Mouse (Mus musculus) layer of hippocampus, adult 2 months (tissue): ENCODE measurements around the gene Ccdc71. TPM values are rescaled to one million over a fixed set of nuclear protein-coding genes. Genes with fewer than 3 reads are reported as not detected.
A peak's percentile ranks its signal among the peaks of the same experiment; 100 is the strongest.

ENCODE experiments used
- DNase-seq, 2 experiments: peaks; one replicate each; pipeline ENCODE4 v3.0.0; 2022; ENCODE audit warnings: low spot score in 2 of 2
- H3K27ac ChIP-seq: fragments of 200-600 bp; 2 replicates; pipeline ENCODE4 v1.8.1; 2022
- H3K4me3 ChIP-seq: fragments of 200-600 bp; 2 replicates; pipeline ENCODE4 v1.8.1; 2022; ENCODE audit warnings: mild to moderate bottlenecking
- CTCF ChIP-seq: fragments of 200-600 bp; conservative IDR thresholded peaks from 2 replicates; pipeline ENCODE4 v1.8.1; 2022; ENCODE audit warnings: antibody characterized with exemption, mild to moderate bottlenecking, moderate library complexity
- total RNA-seq, 2 experiments: library from RNA; stranded (reverse); gene quantifications; 2 replicates each; pipeline ENCODE4 v1.2.3; 2021

Gene Ccdc71
- total RNA-seq, 2 experiments from 2014 or later = 36.7 to 40.6 TPM

- TF ChIP-seq CTCF = no peak
- no peak for DNase-seq
- no peak overlapping the region for H3K27ac ChIP-seq
- H3K4me3 ChIP-seq = no peak overlapping the region
Observed at GRCm38 (mm10) chr9:108462192-108462591, 1.9 kb downstream of the Ccdc71 start.

- Histone ChIP-seq H3K27ac (no peak overlapping the region), H3K4me3 (no peak overlapping the region)
- TF ChIP-seq CTCF = no peak
- DNase-seq = no peak
Observed at GRCm38 (mm10) chr9:108463713-108464112, 3.4 kb downstream of the Ccdc71 start.

- TF ChIP-seq CTCF = no peak
- Histone ChIP-seq H3K27ac (no peak overlapping the region), H3K4me3 (no peak overlapping the region)
- no peak for DNase-seq
Observed at GRCm38 (mm10) chr9:108466219-108466618, 5.9 kb downstream of the Ccdc71 start.

- H3K27ac ChIP-seq = no peak overlapping the region
- no peak overlapping the region for H3K4me3 ChIP-seq
- DNase-seq = no peak
- TF ChIP-seq CTCF = no peak
Observed at GRCm38 (mm10) chr9:108469430-108469829, 9.1 kb downstream of the Ccdc71 start.

GRCm38 (mm10) chr9:108469845-108470244, 9.5 kb downstream of the Ccdc71 start:
- Histone ChIP-seq H3K27ac (no peak overlapping the region), H3K4me3 (no peak overlapping the region)
- no peak for TF ChIP-seq CTCF
- DNase-seq = no peak

GRCm38 (mm10) chr9:108474528-108474927, 14.2 kb downstream of the Ccdc71 start:
- H3K27ac ChIP-seq = no peak overlapping the region
- no peak for TF ChIP-seq CTCF
- no peak for DNase-seq
- no peak overlapping the region for H3K4me3 ChIP-seq

GRCm38 (mm10) chr9:108478638-108479156, 18.4 kb downstream of the Ccdc71 start:
- no peak for DNase-seq
- TF ChIP-seq CTCF = no peak
- Histone ChIP-seq H3K4me3 (peak overlapping the region; percentile 42), H3K27ac (peak overlapping the region; percentile 83)

GRCm38 (mm10) chr9:108479241-108479640, 18.9 kb downstream of the Ccdc71 start:
- H3K27ac ChIP-seq = peak overlapping the region; percentile 83
- TF ChIP-seq CTCF = no peak
- no peak for DNase-seq
- H3K4me3 ChIP-seq = peak overlapping the region; percentile 51

GRCm38 (mm10) chr9:108479721-108480351, 19.5 kb downstream of the Ccdc71 start, which contains the start of gene Lamb2:
Gene Lamb2 (plus strand): TSS chr9:108479736.
- DNase-seq = no peak
- TF ChIP-seq CTCF = no peak
- H3K4me3 ChIP-seq = peak within 1 kb of the TSS; percentile 51
- H3K27ac ChIP-seq = peak within 1 kb of the TSS; percentile 83

GRCm38 (mm10) chr9:108480813-108481519, 20.6 kb downstream of the Ccdc71 start:
- DNase-seq = no peak
- H3K27ac ChIP-seq = no peak overlapping the region
- no peak for TF ChIP-seq CTCF
- H3K4me3 ChIP-seq = peak overlapping the region; percentile 51; the same call in 1 of the 2 replicates

GRCm38 (mm10) chr9:108481520-108482210, 21.3 kb downstream of the Ccdc71 start:
- Histone ChIP-seq H3K4me3 (no peak overlapping the region), H3K27ac (no peak overlapping the region)
- DNase-seq = no peak
- no peak for TF ChIP-seq CTCF

- no peak overlapping the region for H3K27ac ChIP-seq
- DNase-seq = no peak
- no peak overlapping the region for H3K4me3 ChIP-seq
- no peak for TF ChIP-seq CTCF
Observed at GRCm38 (mm10) chr9:108483051-108483790, 22.9 kb downstream of the Ccdc71 start.
